In the genomic region with DNA sequence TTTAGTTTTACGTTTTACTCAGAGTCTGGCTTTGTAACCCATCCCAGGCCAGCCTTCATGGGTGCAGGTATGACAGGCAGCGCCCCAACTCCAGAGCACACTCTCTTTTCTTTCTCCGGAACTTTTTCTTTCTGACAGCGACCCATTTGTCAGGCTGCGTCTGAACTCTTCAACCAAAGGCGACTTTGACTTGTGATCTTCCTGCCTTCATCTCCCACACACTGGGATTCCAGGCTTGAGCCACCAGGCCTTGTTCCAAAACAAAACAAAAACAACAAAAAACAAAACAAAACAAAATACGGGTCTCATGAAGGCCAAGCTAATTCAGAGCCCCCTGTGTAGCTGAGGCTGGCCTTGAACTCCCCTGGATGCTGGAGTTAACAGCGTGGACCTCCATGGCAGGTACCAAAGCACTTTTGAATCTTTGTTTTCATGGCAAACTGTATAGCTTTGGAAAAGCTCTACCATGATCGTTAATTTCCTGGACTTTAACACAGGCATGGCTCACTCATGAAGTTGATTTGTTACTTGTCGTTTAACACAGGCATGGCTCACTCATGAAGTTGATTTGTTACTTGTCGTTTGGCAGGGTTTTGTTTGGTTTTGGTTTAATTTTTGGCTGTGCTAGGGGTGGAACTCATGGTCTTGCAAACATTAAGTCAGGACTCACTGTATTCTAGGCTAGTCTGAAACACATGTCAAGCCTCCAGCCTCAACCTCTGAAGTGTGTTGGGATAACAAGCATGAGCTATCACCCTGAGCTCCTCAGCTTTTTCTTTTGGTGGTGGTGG, we compare ENCODE assay signal across 12 mouse cellular contexts. TPM values are rescaled to one million over a fixed set of nuclear protein-coding genes. Genes with fewer than 3 reads are reported as not detected.
DNase-seq lines count a peak whose midpoint lies in the region; ATAC-seq and TF ChIP-seq lines count a peak whose summit lies in the region.
"Had no signal": no experiment of that assay in that cellular context is flagged by ENCODE, and none has a peak within 500 bp of the region (broad histone marks: within the 10 kb centered on the region; RNA-seq: fewer than 3 reads in every experiment).

No protein-coding gene starts in this region.

- peak overlapping the region; percentile 54 for H3K4me2 ChIP-seq in heart, embryonic 16.5 days (ENCODE audit: low read depth, low read length)
- H3K4me2 ChIP-seq in lung, postnatal 0 days (replicated peaks; ENCODE audit: low read depth, low read length) = peak overlapping the region; percentile 60
- peak overlapping the region; percentile 52 for H3K4me2 ChIP-seq in stomach, postnatal 0 days (replicated peaks; ENCODE audit: low read depth)
- H3K4me2 ChIP-seq in forebrain, embryonic 11.5 days (ENCODE audit: low read depth, low read length, severe bottlenecking) = no peak overlapping the region
- H3K4me2 ChIP-seq: forebrain, embryonic 13.5 days had no signal

- H3K4me3 ChIP-seq in heart, embryonic 16.5 days (ENCODE audit: low read length) = peak overlapping the region; percentile 40
- peak overlapping the region; percentile 33 for H3K4me3 ChIP-seq in lung, postnatal 0 days (ENCODE audit: low read depth, low read length)
- peak overlapping the region; percentile 35 for H3K4me3 ChIP-seq in limb, embryonic 10.5 days
- peak overlapping the region; percentile 35 for H3K4me3 ChIP-seq in stomach, postnatal 0 days (ENCODE audit: low read depth, low read length)
- no peak overlapping the region for H3K4me3 ChIP-seq in forebrain, embryonic 11.5 days (ENCODE audit: low read depth, low read length)
- H3K4me3 ChIP-seq: forebrain, embryonic 13.5 days; hindbrain, embryonic 15.5 days had no signal

- DNase-seq in heart, postnatal 10 days = no peak
- no peak for DNase-seq in lung, postnatal 0 days (ENCODE audit: low spot score)
- DNase-seq in lung, postnatal 14 days = no peak
- DNase-seq in limb, embryonic 10.5 days (ENCODE audit: low spot score) = no peak
- no peak for DNase-seq in stomach, postnatal 0 days (ENCODE audit: low spot score)
- no peak for DNase-seq in left cerebral cortex, adult 18-20 months (ENCODE audit: low spot score in 2 of 2)
- no peak for DNase-seq in forebrain, embryonic 11.5 days (ENCODE audit: low spot score)
- DNase-seq: cerebellum, postnatal 36 days had no signal

- no peaks in the 10 kb centered on the region for H3K36me3 ChIP-seq in heart, embryonic 16.5 days (ENCODE audit: control insufficient read depth, insufficient read depth)
- no peaks in the 10 kb centered on the region for H3K36me3 ChIP-seq in lung, postnatal 0 days (ENCODE audit: insufficient read depth, low read length)
- H3K36me3 ChIP-seq in limb, embryonic 10.5 days = no peaks in the 10 kb centered on the region
- no peaks in the 10 kb centered on the region for H3K36me3 ChIP-seq in stomach, postnatal 0 days (ENCODE audit: control insufficient read depth, insufficient read depth, low read length)
- H3K36me3 ChIP-seq in forebrain, embryonic 11.5 days (ENCODE audit: control insufficient read depth, insufficient read depth, low read length) = no peaks in the 10 kb centered on the region
- H3K36me3 ChIP-seq: hindbrain, embryonic 15.5 days; midbrain, embryonic 10.5 days had no signal

- peak overlapping the region; percentile 61 for H3K27ac ChIP-seq in heart, embryonic 16.5 days (ENCODE audit: low read length)
- H3K27ac ChIP-seq in lung, postnatal 0 days (ENCODE audit: low read length) = peak overlapping the region; percentile 83
- H3K27ac ChIP-seq in limb, embryonic 10.5 days = peak overlapping the region; percentile 84
- peak overlapping the region; percentile 86 for H3K27ac ChIP-seq in stomach, postnatal 0 days (replicated peaks)
- no peak overlapping the region for H3K27ac ChIP-seq in forebrain, embryonic 11.5 days (ENCODE audit: low read depth, low read length)
- H3K27ac ChIP-seq: forebrain, embryonic 13.5 days had no signal

- intact Hi-C loops in heart, postnatal 10 days (cut with DNase I) = loop anchor here (2.0 kb wide), 2 partner anchors 25 to 27 kb away; no protein-coding TSS in a partner anchor

- H3K4me1 ChIP-seq in heart, embryonic 16.5 days (ENCODE audit: control insufficient read depth, insufficient read depth, low read length) = peaks cover 17% of the 10 kb centered on the region
- H3K4me1 ChIP-seq in lung, postnatal 0 days (ENCODE audit: insufficient read depth, low read depth, low read length) = peaks cover 18% of the 10 kb centered on the region; the same call in 1 of the 2 replicates
- peaks cover 52% of the 10 kb centered on the region for H3K4me1 ChIP-seq in limb, embryonic 10.5 days
- H3K4me1 ChIP-seq in stomach, postnatal 0 days (replicated peaks; ENCODE audit: control insufficient read depth, insufficient read depth) = peaks cover 5% of the 10 kb centered on the region
- no peaks in the 10 kb centered on the region for H3K4me1 ChIP-seq in forebrain, embryonic 11.5 days (replicated peaks; ENCODE audit: control insufficient read depth, insufficient read depth, low read length)
- H3K4me1 ChIP-seq: forebrain, embryonic 13.5 days; hindbrain, embryonic 15.5 days had no signal

- no peaks in the 10 kb centered on the region for H3K27me3 ChIP-seq in heart, embryonic 16.5 days (ENCODE audit: control insufficient read depth, insufficient read depth, low read length)
- H3K27me3 ChIP-seq in lung, postnatal 0 days (replicated peaks; ENCODE audit: insufficient read depth, low read length) = no peaks in the 10 kb centered on the region
- H3K27me3 ChIP-seq in limb, embryonic 10.5 days (ENCODE audit: low read depth, poor library complexity, severe bottlenecking) = no peaks in the 10 kb centered on the region
- H3K27me3 ChIP-seq in stomach, postnatal 0 days (ENCODE audit: control insufficient read depth, insufficient read depth, low read length) = no peaks in the 10 kb centered on the region
- no peaks in the 10 kb centered on the region for H3K27me3 ChIP-seq in forebrain, embryonic 11.5 days (ENCODE audit: control insufficient read depth, insufficient read depth, low read length)
- H3K27me3 ChIP-seq: forebrain, embryonic 13.5 days; hindbrain, embryonic 15.5 days had no signal

- H3K9ac ChIP-seq in heart, embryonic 16.5 days (ENCODE audit: low read length) = peak overlapping the region; percentile 57
- peak overlapping the region; percentile 60 for H3K9ac ChIP-seq in lung, postnatal 0 days (replicated peaks; ENCODE audit: low read depth)
- peak overlapping the region; percentile 57; the same call in 1 of the 2 replicates for H3K9ac ChIP-seq in stomach, postnatal 0 days (ENCODE audit: low read length)
- no peak overlapping the region for H3K9ac ChIP-seq in forebrain, embryonic 11.5 days (ENCODE audit: low read length)
- H3K9ac ChIP-seq: hindbrain, embryonic 15.5 days had no signal

- 66% methylated on average over 11 of the region's 11 CpGs for WGBS in heart, embryonic 16.5 days
- 41% methylated on average over 11 of the region's 11 CpGs for WGBS in lung, postnatal 0 days
- WGBS in limb, embryonic 10.5 days = 75% methylated on average over 11 of the region's 11 CpGs
- WGBS in stomach, postnatal 0 days = 50% methylated on average over 11 of the region's 11 CpGs
- WGBS in forebrain, embryonic 11.5 days = 76% methylated on average over 11 of the region's 11 CpGs

- ATAC-seq in heart, embryonic 16.5 days (replicated peaks; ENCODE audit: extremely low read depth, insufficient read depth, low FRiP score) = no peak
- no peak for ATAC-seq in lung, postnatal 0 days
- no peak for ATAC-seq in stomach, postnatal 0 days (ENCODE audit: low FRiP score, low TSS enrichment)
- ATAC-seq in forebrain, embryonic 11.5 days (replicated peaks; ENCODE audit: low FRiP score) = no peak
- ATAC-seq: forebrain, embryonic 13.5 days had no signal

- TF ChIP-seq EP300 in lung, postnatal 0 days (IDR thresholded peaks at IDR 0.05) = no peak
- no peak for TF ChIP-seq EP300 in stomach, postnatal 0 days (optimal IDR thresholded peaks at IDR 0.05)

- TF ChIP-seq CTCF in lung, postnatal 0 days (IDR thresholded peaks at IDR 0.05) = no peak
- no peak for TF ChIP-seq CTCF in stomach, postnatal 0 days (IDR thresholded peaks at IDR 0.05; ENCODE audit: low read depth)

- H3K9me3 ChIP-seq in heart, embryonic 16.5 days (replicated peaks; ENCODE audit: control insufficient read depth, low read length) = no peaks in the 10 kb centered on the region
- H3K9me3 ChIP-seq in lung, postnatal 0 days (ENCODE audit: low read length) = no peaks in the 10 kb centered on the region
- no peaks in the 10 kb centered on the region for H3K9me3 ChIP-seq in limb, embryonic 10.5 days (replicated peaks)
- H3K9me3 ChIP-seq in stomach, postnatal 0 days (ENCODE audit: control insufficient read depth, low read length) = no peaks in the 10 kb centered on the region
- H3K9me3 ChIP-seq in forebrain, embryonic 11.5 days (ENCODE audit: control insufficient read depth, low read length) = no peaks in the 10 kb centered on the region
- H3K9me3 ChIP-seq: forebrain, embryonic 13.5 days; hindbrain, embryonic 15.5 days; midbrain, embryonic 10.5 days had no signal

RNA-seq across cellular contexts. Expression of gene Pcbp1, which starts 28.0 kb away (rescaled TPM):
- polyA plus RNA-seq in heart, embryonic 16.5 days (2015; fragmentation: Nextera tagmentation; extraction: Ambion mirVana) = 149 and 264 TPM in 2 replicates
- total RNA-seq in heart, postnatal 10 days (2021) = 100 to 1,000 TPM; 205 to 210 TPM
- polyA plus RNA-seq in lung, postnatal 0 days (2015; fragmentation: Nextera tagmentation; extraction: Ambion mirVana) = 317 and 353 TPM in 2 replicates
- 562 and 618 TPM in 2 replicates for polyA plus RNA-seq in limb, embryonic 10.5 days (2016; fragmentation: Nextera tagmentation; extraction: Ambion mirVana)
- 331 and 337 TPM in 2 replicates for polyA plus RNA-seq in stomach, postnatal 0 days (2015; fragmentation: Nextera tagmentation; extraction: Ambion mirVana)
- total RNA-seq in left cerebral cortex, adult 18-20 months (2021) = 100 to 1,000 TPM; 188 to 189 TPM
- polyA plus RNA-seq in forebrain, embryonic 11.5 days (2014; fragmentation: Nextera tagmentation; extraction: Ambion mirVana) = 573 and 583 TPM in 2 replicates

RNA-seq across cellular contexts. Expression of gene C87436, which starts 60.0 kb away (rescaled TPM):
- 18.5 and 20.1 TPM in 2 replicates for polyA plus RNA-seq in heart, embryonic 16.5 days (2015; fragmentation: Nextera tagmentation; extraction: Ambion mirVana)
- 10 to 100 TPM; 10.5 to 11.4 TPM for total RNA-seq in heart, postnatal 10 days (2021)
- polyA plus RNA-seq in lung, postnatal 0 days (2015; fragmentation: Nextera tagmentation; extraction: Ambion mirVana) = 23.3 and 23.5 TPM in 2 replicates
- polyA plus RNA-seq in limb, embryonic 10.5 days (2016; fragmentation: Nextera tagmentation; extraction: Ambion mirVana) = 23.9 and 25.2 TPM in 2 replicates
- polyA plus RNA-seq in stomach, postnatal 0 days (2015; fragmentation: Nextera tagmentation; extraction: Ambion mirVana) = 15.0 and 16.4 TPM in 2 replicates
- total RNA-seq in left cerebral cortex, adult 18-20 months (2021) = 10 to 100 TPM; 21.6 to 22.8 TPM
- polyA plus RNA-seq in forebrain, embryonic 11.5 days (2014; fragmentation: Nextera tagmentation; extraction: Ambion mirVana) = 28.1 and 28.6 TPM in 2 replicates
